Mouse (Mus musculus): ENCODE measurements around the gene C2cd5.

The C2cd5 gene

DNA sequence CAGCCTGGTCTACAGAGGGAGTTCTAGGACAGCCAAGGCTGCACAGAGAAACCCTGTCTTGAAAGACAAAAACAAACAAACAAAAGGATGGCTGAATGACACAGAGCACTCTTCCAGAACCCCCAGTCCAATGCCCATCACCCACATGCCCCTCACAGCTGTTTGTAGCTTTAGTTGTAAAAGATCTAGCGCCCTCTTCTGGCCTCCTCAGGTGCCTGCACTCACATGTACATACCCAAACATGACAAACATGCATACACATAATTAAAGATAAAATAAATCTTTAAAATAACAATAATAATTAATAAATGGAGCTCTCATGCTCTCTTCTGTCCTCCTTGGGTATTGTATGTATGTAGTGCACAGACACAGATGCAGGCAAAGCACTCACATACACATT lies 122.7 kb downstream of the C2cd5 start:
- no peak for DNase-seq (ENCODE audit: low spot score)

DNA sequence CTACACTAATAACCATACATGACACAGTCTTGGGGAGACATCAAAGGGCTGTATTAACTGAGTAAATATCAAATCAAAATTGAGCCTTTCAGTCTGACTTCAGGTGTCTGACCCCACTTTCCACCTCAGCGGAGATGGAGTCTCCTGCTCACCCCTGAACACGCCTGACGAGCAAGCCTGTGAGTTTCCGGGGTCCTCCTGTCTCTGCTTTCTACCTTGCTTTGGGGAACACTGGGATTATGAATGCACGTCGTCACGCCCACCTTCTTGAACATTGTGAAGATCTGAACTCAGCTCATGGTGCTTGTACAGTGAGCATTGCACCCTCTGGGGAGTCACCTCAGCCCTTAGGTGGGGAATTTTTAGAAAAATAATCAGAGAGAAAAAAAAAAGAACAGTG lies 126.7 kb downstream of the C2cd5 start:
- no peak for DNase-seq (ENCODE audit: low spot score)

DNA sequence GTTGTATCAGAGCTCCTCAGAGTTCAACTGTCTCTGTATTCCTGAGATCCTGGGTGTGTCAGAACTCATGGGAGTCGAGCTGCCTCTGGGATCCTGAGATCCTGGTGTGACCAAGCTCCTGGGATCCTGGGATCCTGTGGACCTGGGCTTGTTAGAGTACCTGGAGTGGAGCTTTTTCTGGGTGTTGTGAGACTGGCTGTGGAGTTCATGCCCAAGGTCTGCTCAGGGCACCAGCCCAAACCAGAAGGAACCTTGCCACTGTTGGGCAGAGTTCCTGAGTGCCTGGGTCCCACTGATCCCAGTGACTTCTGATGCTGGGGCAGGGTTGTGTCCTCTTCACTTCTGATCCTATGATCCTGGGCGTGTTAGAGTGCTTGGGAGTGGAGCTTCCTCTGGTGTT lies 127.7 kb downstream of the C2cd5 start:
- DNase-seq (ENCODE audit: low spot score) = no peak

DNA sequence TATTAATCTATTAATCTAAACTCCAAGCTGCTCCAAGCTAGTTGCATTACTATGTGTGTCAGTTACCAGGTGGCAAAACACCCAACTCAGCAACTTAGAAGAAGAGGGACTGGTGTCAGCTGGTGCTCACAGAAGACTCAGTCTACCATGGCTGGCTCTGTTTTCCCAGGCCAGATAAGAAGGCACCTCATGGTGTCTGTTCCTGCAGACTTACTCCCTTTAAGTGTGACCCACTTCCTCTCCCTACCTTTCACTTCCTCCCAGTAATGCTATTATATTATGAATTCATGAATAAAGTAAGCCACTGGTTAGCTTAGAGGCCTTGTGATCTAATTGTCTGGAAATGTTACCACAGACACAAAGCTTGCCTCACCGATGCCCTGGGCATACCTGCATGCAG lies 132.5 kb downstream of the C2cd5 start:
- DNase-seq (ENCODE audit: low spot score) = no peak

DNA sequence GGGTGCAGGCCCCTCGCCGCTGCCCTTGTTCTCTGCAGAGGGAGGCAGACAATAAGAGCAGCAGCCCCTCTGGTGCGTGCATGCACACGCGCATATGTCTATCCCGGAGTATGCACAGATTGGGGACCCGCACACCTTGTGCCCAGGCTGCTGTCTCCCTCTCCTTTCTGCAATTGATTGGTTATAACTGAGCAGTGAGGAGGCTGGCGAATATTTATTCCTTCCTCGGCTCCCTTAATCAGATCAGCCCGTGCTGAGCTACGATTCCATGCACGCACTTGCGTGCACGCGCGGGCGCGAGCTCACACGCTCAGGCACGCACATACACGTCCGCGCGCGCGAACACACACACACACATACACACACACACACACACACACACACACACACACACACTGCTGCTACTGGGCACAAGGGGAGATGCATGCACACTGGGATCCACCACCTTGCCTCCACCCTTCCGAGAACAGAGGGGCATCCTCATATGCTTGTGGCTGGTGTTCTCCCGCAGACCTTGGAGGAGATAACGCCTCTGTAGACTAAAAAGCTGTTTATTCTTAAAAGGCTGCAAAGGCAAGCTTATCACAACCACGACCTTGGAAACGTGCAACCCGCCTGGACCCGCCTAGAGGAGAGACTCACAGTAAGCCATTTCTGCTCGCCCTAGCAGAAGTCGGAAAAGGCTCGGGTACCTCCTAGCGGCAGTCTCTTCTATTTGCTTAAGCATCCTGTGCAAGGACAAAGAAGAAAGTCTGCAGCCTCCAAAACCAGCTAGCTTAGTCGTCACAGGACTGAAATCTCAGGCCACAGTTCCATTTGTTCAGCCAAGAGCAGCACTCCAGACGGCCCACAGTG lies 135.2 kb downstream of the C2cd5 start:
- DNase-seq (ENCODE audit: low spot score) = peak; percentile 50

DNA sequence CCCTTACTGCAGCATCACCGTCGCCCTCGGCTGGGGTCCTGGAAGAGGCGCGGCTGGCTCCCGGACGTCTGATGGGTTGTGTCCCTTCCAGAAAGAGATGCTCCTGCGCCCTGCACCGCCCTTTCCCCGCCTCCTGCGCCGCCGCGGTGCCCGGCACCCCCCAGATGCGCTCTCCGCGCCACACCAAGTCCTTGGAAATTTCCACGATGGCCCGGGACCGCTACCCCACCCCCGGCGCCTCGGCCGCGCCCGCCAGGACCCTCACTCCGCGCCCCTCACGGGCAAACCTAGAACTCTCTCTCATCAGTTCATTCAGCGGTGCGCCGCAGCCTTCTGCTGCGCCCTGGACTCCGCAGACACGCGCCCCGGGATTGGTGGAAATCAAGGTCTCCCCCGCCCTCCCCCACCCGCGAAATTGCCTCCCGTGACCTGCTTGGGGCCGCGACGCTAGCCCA lies 135.8 kb downstream of the C2cd5 start, which contains the start of gene St8sia1:
TSS of gene St8sia1 (minus strand) at position 377 of the 455 bp plus-strand sequence.
- DNase-seq (ENCODE audit: low spot score) = no peak

DNA sequence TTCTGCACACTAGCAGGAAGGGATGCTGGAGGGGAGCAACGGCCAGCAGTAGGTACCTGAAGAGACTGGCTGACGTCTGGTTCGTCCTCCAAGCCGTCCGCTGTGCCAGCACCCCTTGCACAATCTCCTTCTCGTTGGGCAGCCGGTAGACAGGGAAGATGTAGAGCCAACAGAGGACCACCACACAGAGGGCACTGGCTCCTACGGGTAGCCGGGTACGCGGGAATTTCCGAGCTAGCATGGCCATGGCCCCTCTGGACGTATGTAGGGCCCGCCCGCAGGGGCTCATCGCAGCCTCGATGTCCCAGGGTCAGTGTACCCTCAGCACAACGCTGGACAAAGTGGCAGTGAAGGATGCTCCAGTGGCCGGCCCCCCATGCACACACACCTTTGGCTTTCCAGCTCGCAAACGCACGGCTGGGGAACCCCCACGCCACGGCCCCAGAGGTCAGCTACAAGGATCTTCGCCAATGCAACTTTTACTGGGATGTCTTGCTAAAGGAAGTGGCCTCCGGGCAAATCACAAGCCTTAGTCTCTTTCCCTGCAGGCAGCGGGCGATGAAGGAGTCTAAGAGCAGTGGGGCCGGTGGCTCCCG lies 136.4 kb downstream of the C2cd5 start:
- no peak for DNase-seq (ENCODE audit: low spot score)

DNA sequence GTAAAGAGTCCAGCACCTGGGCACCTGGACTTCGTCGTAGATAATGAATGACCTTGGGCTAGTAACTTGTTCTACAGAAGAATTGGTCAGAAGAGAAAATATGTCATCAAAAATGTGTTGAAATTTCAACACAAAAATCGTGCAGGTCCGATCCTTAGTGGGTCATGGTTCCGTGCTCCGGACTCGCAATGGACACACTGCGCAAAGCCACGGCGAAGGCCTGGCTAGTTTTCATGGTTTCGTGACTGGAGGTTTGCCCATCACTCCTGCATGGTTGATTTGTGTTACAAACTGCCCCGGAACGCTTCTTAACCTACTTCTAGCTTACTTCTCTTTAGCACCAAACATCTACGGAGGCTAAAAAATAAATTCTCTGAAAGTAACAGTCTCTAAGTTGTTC lies 137.1 kb downstream of the C2cd5 start:
- DNase-seq (ENCODE audit: low spot score) = no peak

DNA sequence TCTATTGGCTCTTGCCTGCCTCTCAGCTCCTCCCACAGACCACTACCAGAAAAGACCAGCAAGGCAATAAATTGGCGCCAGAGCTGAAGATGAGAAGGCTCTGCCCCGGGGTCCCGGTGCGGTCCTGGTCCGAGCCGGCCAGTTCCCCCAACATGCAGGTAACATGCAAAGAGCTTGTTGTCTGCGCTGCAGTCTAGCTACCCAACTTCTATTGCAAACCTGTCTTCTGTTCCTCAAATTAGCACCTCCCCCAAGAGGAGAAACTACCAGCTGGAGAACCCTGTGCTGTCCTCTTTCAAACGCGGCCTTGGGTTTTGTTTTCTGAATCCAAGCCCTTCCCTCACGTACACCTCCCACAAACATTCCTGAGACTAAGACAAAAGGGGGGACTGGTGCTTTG lies 137.5 kb downstream of the C2cd5 start:
- no peak for DNase-seq (ENCODE audit: low spot score)

DNA sequence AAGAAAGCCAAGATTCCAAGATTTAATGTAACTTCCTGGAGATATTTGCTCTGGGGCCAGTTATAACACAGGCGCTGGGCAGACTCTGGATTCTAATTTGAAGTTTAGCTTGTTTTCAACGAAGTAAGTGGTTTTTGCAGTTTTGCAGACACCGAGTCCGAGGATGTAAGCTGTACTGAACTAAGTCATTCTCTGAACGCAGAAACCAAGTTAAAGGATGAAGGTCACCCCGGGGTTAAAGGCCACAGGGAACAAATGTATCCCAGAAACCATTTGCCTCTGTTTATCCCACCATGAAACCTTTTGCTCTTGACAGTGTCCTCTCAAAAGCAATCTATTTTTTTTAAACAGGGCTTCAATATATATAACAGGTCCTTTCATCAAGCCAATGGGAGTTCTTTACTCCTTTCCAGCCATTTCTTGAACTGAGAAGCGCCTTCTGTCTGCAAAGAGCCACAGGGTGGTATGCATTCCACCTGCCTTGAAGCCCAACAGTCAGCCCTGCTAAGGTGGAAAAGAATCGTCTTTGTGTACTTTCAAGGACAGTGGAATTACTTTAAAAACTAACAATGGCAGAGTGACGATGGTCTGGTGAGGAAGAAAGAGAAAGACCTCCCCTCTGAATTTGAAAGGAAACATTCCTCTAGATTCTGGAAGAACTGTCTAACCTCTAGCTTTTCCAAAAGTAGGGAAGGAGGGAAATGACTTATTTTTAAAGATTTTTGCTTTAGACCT lies 138.1 kb downstream of the C2cd5 start:
- DNase-seq (ENCODE audit: low spot score) = no peak
